Mouse (Mus musculus) E14TG2a.4 (cell line): Measurements from ENCODE around the gene Kirrel.
A peak's percentile ranks its signal among the peaks of the same experiment; 100 is the strongest.
"Not testable (repeated sequence)": the region's sequence is repeated elsewhere in the genome, so short reads cannot be mapped to it uniquely, and the experiment has no call there.

Source experiments
- H3K27me3 ChIP-seq: 2 replicates; pipeline ENCODE4 v1.6.1; 2014; ENCODE audit warnings: low read length, control low read depth; ENCODE audit not compliant: insufficient read depth
- H3K36me3 ChIP-seq: 2 replicates; pipeline ENCODE4 v1.6.1; 2014; ENCODE audit warnings: low read length, control low read depth; ENCODE audit not compliant: insufficient read depth
- H3K4me1 ChIP-seq: replicated peaks from 2 replicates; pipeline ENCODE4 v1.6.1; 2014; ENCODE audit warnings: low read depth, low read length, control low read depth
- H3K4me3 ChIP-seq: replicated peaks from 2 replicates; pipeline ENCODE4 v1.5.1; 2014; ENCODE audit warnings: mild to moderate bottlenecking, low read length
- H3K9me3 ChIP-seq: 2 replicates; pipeline ENCODE4 v1.6.1; 2014; ENCODE audit warnings: low read length, control low read depth
- CTCF ChIP-seq: conservative IDR thresholded peaks from 2 replicates; pipeline ENCODE4 v1.5.1; 2014; ENCODE audit warnings: low read length
- NANOG ChIP-seq: IDR thresholded peaks from 2 replicates; pipeline ENCODE4 v1.6.1; 2014; ENCODE audit warnings: borderline replicate concordance, low read length, mixed read lengths
- POU5F1 ChIP-seq: IDR thresholded peaks from 2 replicates; pipeline ENCODE4 v1.6.1; 2014; ENCODE audit warnings: low read length, borderline replicate concordance

Gene Kirrel

DNA sequence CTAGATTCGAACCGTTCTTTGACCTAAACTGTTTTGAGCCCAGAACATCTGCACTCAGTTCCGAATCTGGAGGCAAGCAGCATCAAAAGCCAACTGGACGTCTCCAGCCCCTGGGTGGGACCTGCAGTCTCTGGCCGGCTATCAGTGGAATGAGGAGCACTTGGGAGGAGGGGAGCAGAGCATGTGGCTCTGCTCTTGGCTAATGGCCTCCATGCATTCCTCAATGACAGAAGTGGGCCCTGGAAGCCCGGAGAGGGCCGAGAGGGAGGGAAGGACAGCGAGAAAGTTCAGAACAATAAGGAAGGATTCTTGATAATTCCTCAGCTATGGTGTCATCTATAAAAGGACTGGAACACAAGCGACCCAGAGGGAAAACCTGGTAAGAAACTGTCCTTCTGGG is 59.7 kb downstream of the Kirrel start:
- Histone ChIP-seq H3K27me3 (0 out of 2 replicates have a peak, but pooled peaks cover 7% of the 10 kb centered on the region), H3K36me3 (peaks cover 4% of the 10 kb centered on the region; the same call in 1 of the 2 replicates), H3K4me3 (no peak overlapping the region), H3K9me3 (no peaks in the 10 kb centered on the region), H3K4me1 (peaks cover 28% of the 10 kb centered on the region)
- TF ChIP-seq CTCF (no peak), NANOG (no peak)

DNA sequence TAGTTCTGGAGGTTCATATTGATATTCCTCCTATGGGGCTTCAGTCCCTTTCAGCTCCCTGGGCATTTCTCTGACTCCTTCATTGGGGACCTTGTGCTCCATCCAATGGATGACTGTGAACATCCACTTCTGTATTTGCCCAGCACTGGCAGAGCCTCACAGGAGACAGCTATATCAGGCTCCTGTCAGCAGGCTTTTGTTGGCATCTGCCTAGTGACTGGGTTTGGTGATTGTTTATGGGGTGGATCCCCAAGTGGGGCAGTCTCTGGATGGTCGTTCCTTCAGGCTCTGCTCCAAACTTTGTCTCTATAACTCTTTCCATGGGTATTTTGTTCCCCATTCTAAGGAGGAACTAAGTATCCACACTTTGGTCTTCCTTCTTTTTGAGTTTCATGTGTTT is 60.7 kb downstream of the Kirrel start:
- H3K9me3 ChIP-seq, H3K36me3 ChIP-seq, H3K4me3 ChIP-seq, H3K27me3 ChIP-seq: not testable (repeated sequence)
- H3K4me1 ChIP-seq: peaks cover 28% of the 10 kb centered on the region

DNA sequence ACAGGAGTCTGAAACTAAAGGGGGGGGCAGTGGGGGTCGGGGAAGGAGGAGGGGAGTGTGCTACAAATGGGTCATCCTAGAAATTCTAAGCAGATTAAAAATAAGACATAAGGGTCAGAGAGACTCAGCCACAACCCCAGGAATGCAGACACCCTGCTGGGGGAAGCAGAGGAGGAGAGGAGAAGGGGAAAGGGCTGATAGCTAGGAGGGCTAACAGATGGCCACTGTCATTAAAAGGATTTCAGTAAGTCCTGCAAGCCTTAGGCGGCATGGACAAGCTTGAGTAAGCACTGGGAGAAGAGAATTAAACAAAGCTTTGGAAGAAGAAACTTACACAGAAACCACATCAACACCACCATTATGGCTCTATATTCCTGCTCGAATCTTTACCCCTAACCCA is 62.3 kb downstream of the Kirrel start:
- Histone ChIP-seq H3K4me1 (peaks cover 22% of the 10 kb centered on the region), H3K27me3 (0 out of 2 replicates have a peak, but pooled peaks cover 7% of the 10 kb centered on the region), H3K36me3 (peaks cover 4% of the 10 kb centered on the region; the same call in 1 of the 2 replicates), H3K4me3 (no peak overlapping the region), H3K9me3 (no peaks in the 10 kb centered on the region)
- TF ChIP-seq POU5F1 (no peak), NANOG (no peak), CTCF (no peak)

DNA sequence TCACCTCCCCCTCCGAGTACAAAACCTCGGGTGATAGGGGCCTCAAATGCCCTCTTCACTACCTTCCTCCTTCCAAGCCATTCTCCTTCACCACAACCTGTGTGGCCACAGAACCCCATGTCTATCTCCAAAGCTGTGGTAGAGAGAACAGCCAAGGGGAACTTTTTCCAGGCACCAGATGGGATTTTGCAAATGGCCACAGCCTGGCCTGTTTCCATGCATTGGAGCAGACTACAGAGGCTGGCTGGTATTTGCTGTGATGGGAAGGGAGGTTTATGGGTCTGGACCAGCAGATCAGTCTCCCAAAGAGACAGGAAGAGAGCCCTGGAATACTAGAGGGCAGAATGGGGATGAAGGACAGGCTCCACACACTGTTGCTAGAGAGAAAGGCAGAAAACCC is 69.7 kb downstream of the Kirrel start:
- Histone ChIP-seq H3K36me3 (0 out of 2 replicates have a peak, but pooled peaks cover 3% of the 10 kb centered on the region), H3K9me3 (no peaks in the 10 kb centered on the region), H3K4me3 (no peak overlapping the region), H3K27me3 (no peaks in the 10 kb centered on the region), H3K4me1 (peaks cover 38% of the 10 kb centered on the region)
- TF ChIP-seq CTCF (no peak), NANOG (no peak), POU5F1 (no peak)

DNA sequence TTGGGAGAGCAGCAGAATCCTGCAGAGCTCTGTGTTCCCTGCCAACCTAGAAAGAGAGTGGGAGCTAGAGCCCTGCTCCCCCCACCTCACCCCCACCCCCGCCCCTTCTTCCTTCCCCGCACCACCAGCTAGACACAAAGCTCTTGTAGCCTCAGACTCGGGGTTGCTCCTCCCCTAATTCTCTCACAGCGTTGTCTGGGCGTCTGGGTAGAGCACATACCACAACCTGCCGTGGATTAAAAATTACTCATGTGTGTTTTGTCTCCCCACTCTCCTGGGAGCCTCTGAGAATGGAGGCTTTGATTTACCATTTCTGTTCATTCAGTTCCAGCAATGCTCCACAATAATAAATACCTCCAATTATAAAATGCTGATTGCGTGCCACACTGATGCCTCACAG is 72.2 kb downstream of the Kirrel start:
- Histone ChIP-seq H3K9me3 (no peaks in the 10 kb centered on the region), H3K4me1 (peaks cover 56% of the 10 kb centered on the region), H3K36me3 (0 out of 2 replicates have a peak, but pooled peaks cover 5% of the 10 kb centered on the region), H3K27me3 (no peaks in the 10 kb centered on the region), H3K4me3 (no peak overlapping the region)
- TF ChIP-seq CTCF (no peak), POU5F1 (no peak), NANOG (no peak)

DNA sequence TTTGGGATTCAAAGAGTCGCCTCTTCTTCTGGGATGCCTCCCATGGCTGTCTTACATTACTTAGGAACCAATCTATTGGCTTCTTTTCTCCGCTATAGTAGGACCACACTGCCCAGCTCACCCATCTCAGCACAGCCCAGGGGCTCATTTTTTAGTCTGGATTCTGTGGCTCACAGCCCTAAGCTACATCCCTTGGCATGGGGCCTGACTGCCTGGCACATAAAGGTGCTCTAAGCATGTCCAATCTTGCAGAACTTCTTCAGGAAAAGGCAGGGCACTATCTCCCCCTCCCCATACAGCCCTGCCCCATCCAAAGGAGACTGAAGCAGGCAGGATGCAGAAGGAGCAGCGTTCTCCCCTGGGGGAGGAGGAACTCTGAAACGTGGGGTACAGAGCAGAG is 73.6 kb downstream of the Kirrel start:
- Histone ChIP-seq H3K9me3 (no peaks in the 10 kb centered on the region), H3K4me1 (peaks cover 62% of the 10 kb centered on the region), H3K36me3 (0 out of 2 replicates have a peak, but pooled peaks cover 5% of the 10 kb centered on the region), H3K27me3 (no peaks in the 10 kb centered on the region), H3K4me3 (no peak overlapping the region)
- no peak for TF ChIP-seq CTCF
- no peak for TF ChIP-seq NANOG
- no peak for TF ChIP-seq POU5F1

DNA sequence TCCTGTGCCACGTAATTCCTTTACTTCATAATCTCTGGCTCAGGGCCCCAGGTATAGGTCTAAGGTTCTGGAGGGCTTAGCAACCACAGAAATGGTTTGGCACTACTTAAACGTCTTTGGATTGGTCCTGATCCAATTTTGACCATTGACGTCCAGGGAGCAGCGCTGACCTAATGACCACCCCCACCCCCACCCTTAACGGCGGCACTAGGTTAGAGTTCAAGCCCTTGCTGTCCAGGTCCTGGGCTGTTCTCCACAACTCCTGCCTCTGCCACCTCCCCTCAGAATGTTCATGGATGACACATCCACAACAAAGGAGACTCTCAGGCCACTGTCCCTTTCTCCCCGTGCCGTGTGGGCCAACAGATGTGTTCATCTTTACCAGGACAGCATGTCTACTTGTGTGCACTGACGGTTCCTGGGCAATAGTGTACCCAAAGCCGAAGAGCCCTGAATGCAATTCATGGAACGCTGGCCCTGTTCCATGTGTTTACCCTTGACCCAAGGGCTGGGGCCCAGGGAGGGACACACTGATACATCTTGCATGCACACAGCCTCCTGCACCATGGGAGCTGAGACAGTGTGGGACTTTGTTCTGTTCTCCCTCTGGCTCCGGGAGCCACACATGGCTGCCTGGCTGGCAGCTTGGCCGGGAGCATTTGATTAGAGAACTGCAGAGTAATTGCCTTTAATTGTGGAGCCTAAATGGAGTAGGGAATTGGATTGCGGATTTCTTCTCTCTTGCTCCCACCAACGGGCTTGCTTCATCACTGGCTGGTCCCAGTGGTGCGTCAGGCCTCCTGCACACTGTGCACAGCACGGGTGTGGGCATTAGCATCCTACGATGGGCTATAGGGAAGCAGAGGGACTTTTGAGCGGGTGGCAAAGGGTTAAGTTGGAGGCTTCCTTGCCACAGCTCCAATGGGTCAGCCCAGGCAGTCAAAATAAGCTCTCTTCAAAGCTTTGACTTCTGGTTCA is 76.3 kb downstream of the Kirrel start:
- 0 out of 2 replicates have a peak, but pooled peaks cover 3% of the 10 kb centered on the region for H3K27me3 ChIP-seq
- H3K4me1 ChIP-seq: peaks cover 67% of the 10 kb centered on the region
- TF ChIP-seq POU5F1: no peak
- no peak for TF ChIP-seq CTCF
- TF ChIP-seq NANOG: no peak
- H3K4me3 ChIP-seq: no peak overlapping the region
- H3K36me3 ChIP-seq: 0 out of 2 replicates have a peak, but pooled peaks cover 5% of the 10 kb centered on the region
- no peaks in the 10 kb centered on the region for H3K9me3 ChIP-seq

DNA sequence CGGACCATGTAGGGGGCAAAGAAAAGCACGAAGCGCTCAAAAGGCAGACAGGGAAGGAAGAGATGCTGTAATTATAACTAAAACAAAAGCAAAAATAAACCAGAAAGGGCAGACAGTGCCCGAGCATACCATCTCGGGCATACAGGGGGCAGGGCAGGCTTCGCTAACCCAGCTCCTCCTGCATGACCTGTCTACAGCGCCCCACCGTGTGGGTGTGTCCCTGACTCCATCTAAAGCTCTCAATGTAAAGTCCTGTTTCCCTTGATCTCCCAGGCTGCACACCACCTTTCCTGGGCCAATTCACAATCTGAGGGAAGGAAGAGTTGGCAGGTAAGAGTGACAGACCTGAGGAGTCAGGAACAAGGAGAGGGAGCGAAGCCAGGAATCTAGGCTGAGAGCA is 77.3 kb downstream of the Kirrel start:
- 0 out of 2 replicates have a peak, but pooled peaks cover 5% of the 10 kb centered on the region for H3K36me3 ChIP-seq

DNA sequence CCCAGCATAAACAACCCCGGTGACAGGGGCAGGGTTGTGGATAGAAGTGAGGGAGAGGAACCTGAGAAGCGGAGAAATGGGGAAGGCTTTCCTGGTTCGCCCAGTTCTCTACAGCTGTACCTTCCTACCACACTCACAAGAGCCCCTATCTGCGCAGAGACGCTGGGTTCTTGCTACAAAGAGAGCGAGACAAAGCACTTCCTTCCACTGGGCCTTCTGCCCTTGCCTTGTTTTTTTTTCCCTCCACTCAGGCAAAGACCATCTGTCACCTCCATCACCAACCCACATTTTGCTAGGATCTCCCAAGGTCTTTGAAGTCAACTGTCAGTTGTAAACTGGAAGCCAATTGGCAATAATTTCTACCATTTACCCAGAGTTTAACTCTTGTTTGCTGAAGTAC is 80.8 kb downstream of the Kirrel start:
- Histone ChIP-seq H3K9me3 (no peaks in the 10 kb centered on the region), H3K4me1 (peaks cover 73% of the 10 kb centered on the region), H3K27me3 (0 out of 2 replicates have a peak, but pooled peaks cover 3% of the 10 kb centered on the region), H3K36me3 (no peaks in the 10 kb centered on the region; the same call in 1 of the 2 replicates), H3K4me3 (peak overlapping the region; percentile 43; the same call in 1 of the 2 replicates)
- TF ChIP-seq NANOG (no peak), POU5F1 (no peak), CTCF (no peak)

More for the DNA sequence above, 77.3 kb downstream of the Kirrel start:
- H3K4me3 ChIP-seq: no peak overlapping the region
- TF ChIP-seq CTCF (no peak), POU5F1 (no peak), NANOG (no peak)
- H3K4me1 ChIP-seq: peaks cover 67% of the 10 kb centered on the region
- H3K27me3 ChIP-seq: 0 out of 2 replicates have a peak, but pooled peaks cover 3% of the 10 kb centered on the region
- H3K9me3 ChIP-seq: no peaks in the 10 kb centered on the region
